Mouse (Mus musculus): ENCODE results near the gene Llgl1.

Gene Llgl1

DNA sequence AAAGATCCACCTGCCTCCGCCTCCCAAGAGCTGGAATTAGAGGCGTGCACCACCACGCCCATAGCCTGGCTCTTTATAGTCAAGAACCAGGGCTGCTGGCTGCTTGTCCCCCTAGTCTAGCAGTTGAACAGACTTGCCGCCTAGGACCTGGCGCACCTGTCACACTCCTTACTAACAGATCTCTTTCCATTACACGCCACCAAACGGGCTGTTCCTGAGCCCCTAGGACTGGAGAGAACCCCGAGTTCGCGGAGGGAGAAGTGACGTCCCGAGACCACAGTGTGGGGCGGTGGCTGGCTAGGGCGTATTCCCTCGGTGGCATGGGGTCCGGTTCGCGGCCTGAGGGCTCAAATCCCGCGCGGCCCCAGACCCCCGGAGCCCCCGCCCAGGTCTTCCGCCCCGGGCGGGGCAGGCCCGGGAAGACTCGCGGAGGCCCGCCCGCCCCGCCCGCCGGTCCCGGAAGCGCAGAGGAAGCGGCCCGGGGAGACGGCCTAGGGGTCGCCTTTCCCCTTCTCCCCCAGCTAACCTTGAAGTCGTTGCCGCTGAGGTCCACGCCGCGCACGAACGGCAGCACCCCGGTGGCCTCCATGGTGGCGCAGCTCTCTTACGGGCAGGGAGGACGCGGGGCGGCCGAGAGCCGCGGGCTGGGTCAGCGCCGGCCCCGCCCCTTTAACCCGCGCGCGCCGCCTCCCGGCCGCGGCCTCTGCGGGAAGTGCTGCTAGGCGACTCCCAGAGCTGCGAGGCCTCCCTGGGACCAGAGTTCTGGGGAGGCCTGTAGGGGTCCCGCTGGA is 27.3 kb downstream of the Llgl1 start, which contains the start of gene Flii:
Gene Flii, minus strand, starts transcription at position 663 of the 791 bp plus-strand sequence.
- DNase-seq (ENCODE audit: low read depth, low spot score) = no peak

DNA sequence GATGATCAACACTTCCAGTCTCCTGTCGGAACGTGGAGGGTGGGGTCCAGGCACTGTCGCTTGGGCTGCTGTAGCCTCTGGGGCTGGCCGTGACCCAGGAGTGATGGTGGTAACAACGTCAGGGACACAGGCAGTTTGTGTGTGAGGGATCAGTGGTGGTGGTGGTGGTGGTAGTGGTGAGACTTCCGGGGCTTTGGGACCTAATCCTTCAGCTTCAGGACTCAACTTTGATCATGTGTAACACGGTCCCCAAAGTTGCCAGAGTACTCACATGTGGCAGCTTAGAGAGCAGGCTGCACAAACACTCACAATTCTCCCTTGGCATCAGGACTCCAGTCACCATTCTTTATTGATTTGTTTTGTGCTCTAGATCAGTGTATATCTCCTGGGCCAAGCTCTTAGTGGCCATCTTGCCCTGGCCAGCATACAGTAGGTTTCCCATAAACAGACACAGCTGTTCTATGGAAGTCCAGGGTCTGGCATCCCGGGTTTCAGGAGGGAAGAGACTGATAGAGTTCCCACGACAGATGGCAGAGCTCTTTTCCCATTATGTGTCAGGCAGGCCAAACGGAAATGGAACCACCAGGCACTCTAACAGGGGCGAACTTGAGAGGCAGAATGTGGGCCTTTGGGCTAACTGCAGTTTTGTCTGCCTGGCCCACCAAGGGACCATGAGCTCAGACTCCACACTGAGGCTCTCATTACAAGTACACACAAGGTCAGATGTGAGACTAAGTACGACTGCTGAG is 28.0 kb downstream of the Llgl1 start:
- DNase-seq (ENCODE audit: low read depth, low spot score) = no peak

DNA sequence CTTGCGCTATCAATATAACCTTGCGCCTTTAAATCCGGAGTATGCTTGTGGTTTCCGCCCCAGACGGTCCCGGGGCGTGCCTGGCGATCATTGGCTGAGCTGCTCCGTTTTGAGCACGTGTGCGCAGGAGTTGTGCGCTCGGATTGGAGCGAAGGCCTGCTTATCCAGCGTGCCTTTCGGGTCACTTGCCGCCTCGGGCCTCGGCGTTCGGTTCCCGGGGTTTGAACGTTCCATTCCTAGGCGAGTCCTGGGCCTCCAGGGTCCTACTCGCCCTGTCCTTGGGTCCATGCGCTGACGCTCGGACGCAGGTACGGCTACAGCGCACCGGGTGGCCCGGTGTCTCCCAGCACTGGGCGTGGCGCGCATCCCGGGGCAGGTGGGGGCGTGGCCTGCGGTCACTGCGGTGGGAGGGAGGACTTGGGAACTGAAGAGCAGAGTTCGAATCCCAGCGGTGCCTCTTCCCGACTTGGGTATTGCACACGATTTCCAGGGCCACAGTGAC is 28.8 kb downstream of the Llgl1 start, which contains the start of gene Mief2:
Gene Mief2, plus strand, starts transcription at position 139 of the 502 bp plus-strand sequence.
- peak; percentile 97 for DNase-seq (ENCODE audit: low read depth, low spot score)

DNA sequence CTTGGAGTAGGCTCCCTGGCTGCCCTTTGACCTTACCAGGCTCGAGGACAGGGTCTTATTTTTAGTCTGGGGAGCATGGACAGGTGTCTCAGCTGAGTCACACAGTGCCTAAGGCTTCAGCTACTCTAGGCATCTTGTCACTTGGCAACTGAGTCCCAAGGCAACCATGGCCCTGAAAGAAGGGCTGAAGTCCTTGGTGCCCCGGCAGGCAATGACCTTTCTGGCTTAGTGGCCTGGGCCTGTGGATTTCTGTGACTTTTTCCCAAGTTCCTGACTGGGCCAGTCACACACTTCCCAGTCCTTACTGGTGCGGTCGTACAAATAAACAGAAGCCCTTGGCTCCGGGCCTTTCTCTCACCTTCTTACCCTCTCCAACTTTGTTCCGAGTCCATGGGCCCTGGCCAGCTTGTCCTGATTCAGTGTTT is 29.7 kb downstream of the Llgl1 start:
- no peak for DNase-seq (ENCODE audit: low read depth, low spot score)

DNA sequence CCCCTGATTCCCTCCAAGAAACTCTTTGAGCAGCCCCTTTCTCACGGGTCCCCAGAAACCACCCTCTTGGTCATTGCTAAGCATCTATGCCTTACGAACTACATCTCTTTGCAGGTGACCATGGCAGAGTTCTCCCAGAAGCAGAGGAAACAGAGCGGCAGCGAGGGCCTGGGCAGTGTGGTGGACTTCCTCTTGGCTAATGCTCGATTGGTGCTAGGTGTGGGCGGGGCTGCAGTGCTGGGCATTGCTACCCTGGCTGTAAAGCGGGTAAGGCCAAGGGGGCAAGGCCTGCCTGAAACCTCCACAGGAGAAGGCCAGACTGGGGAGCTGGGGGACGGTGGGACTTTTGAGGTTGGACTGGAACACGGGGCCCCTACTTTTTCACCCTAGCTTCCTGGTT is 30.6 kb downstream of the Llgl1 start:
- DNase-seq (ENCODE audit: low read depth, low spot score) = no peak

DNA sequence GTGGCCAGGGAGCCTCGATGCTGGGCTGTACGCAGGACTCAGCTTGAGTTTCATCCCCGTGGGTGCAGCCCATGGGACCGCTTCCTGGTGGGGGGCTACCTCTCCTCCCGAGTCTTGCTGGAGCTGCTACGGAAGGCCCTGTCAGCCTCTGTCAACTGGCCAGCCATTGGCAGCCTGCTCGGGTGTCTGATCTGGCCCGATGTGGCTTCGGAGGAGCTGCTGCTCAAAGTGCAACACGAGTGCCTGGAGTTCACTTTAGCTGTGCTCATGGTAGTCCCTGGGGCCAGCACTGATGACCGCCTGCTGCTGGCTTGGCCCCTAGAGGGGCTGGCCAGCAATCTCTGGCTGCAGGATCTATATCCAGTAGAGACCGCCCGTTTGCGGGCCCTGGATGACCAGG is 31.7 kb downstream of the Llgl1 start:
- no peak for DNase-seq (ENCODE audit: low read depth, low spot score)

DNA sequence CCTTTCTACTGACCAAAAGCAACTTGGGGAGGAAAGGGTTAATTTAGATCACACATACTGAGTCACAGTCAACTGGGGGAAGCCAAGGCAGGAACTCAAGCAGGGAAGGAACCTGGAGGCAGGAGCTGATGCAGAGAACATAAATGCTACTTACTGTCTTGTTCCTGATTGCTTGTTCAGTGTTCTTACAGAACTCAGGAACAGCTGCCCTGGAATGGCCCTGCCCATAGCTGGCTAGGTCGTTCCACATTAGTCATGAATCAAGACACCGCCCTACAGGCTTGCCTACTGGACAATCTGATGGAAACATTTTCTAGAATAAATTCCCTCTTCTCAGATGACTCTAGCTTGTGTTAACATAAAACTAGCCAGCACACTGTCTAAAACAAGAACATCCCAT is 34.7 kb downstream of the Llgl1 start:
- no peak for DNase-seq (ENCODE audit: low read depth, low spot score)

DNA sequence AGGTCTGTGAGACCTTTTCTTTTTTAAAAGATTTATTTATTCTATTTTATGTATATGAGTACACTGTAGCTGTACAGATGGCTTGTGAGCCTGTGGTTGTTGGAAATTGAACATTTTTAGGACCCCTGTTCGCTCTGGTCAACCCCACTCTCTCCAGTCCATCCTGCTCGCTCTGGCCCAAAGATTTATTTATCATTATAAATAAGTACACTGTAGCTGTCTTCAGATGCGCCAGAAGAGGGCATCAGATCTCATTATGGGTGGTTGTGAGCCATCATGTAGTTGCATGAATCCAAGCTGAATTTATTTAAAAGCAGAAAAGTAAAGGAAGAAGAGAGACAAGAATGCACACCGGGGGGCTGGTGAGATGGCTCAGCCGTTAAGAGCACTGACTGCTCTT is 35.7 kb downstream of the Llgl1 start:
- no peak for DNase-seq (ENCODE audit: low read depth, low spot score)

DNA sequence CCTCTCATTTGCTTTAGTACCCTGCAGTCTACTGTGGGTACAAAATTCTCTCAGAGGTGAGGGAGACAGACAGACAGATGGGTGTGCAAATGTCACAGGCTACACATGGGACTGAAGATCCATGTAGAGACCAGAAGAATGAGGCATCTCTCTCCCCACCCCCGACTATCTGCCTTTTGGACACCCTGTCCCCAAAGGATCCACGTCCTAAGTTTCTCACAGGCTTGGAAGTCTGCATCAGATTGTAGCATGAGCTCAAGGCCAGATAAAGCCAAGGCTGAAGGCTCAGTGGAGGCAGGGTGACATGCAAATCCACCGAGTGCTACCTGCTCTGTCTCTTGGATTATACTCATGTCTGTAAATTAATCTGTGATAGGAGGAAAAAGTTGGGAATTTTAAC is 37.0 kb downstream of the Llgl1 start:
- no peak for DNase-seq (ENCODE audit: low read depth, low spot score)

DNA sequence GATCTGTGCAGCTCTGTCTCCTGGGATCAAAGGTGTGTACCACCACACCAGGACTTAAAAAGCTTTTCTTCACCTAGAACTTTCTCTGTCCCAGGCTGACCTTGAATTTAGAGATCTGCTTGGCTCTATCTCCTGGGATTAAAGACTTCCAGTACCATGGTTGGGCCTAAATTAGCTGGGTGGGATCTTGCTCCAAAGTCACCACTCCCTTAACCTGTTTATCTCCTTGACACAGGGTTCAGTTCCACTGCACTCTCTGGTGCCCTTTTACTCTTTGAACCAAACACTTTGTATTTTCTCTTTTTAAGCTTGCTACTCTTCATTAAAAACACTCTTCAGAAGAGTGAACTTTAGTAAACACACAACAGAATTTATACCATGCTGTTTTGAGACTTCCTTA is 37.9 kb downstream of the Llgl1 start:
- no peak for DNase-seq (ENCODE audit: low read depth, low spot score)

DNA sequence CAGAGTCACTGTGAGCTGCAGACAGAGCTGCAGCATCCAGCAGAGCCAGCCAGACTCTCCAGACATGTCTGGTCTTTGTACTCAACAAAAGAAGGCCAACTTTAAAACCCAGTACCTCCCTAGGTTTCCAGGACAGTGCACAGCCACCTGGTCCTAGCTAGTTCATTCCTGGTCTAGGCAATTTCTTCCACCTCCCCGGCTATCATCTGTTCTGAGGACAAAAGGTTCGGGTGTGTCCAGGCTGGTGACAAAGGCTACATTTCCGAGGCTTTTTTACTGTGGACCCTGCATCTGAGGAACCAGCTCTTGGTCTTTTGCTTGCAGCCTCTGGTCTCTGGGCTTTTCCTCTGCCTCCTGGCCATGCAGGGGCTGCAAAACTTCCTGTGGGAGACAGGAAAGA is 40.8 kb downstream of the Llgl1 start:
- DNase-seq (ENCODE audit: low read depth, low spot score) = no peak

DNA sequence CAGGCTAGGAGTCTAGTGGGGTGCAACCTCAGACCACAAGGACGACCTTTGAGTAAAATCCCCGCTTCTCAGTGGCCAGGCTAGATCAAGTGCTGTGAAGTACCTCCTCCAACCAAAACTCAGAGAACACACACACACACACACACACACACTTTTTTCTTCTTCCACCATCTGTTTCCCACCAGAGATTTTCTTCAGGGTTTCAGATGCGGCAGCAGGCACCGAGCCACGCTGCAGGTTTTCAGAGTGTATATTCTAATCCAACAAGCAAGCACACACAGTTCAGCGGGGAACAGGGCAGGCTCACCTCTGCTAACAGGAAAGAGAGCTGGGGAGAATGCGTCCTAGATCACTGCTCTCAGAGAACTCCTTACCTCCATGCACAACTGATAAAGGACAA is 56.0 kb downstream of the Llgl1 start:
- peak; percentile 23 for DNase-seq (ENCODE audit: low read depth, low spot score)

DNA sequence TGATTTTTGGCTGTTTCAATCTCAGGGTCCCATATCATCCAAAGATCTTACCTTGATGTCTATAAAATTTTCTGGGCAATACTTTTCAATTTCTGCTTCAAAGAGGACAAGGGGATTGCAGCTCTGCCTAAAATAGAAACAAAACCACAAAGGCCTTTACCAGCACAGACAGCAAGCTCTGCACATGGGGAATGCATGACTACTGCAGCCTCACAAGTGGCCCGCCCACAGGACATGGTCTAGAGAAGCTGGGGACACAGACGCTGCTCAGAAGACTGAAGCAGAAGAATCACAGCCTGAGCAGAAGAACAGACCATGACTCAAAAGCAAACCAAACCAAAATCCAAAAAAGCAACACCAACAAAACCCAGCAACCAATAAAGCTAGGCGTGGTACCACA is 62.2 kb downstream of the Llgl1 start:
- peak; percentile 23 for DNase-seq (ENCODE audit: low read depth, low spot score)
